Mouse (Mus musculus) gastrocnemius, postnatal 25 days (tissue): ENCODE data around the gene Defa30. TPM values are rescaled to one million over a fixed set of nuclear protein-coding genes. Genes with fewer than 3 reads are reported as not detected.
"Not testable (repeated sequence)": the region's sequence is repeated elsewhere in the genome, so short reads cannot be mapped to it uniquely, and the experiment has no call there.

Experiments
- DNase-seq: peaks from one replicate; pipeline ENCODE4 v3.0.0; 2022
- long read RNA-seq, 2 experiments: library from polyadenylated mRNA; stranded (forward); transcript quantifications; one replicate each; pipeline ENCODE4 v2.0.0; 2021
- total RNA-seq, 2 experiments: library from RNA; stranded (reverse); gene quantifications; 1 replicate in 1 of 2; 2 replicates in 1 of 2; pipeline ENCODE4 v1.2.3; 2021

Gene Defa30
- not detected for total RNA-seq
- long read RNA-seq, experiment 1, result 0 reads
- long read RNA-seq, experiment 2, result 0 reads

GRCm38 (mm10) chr8:21134342-21134741 is at the start of gene Defa30:
TSS of gene Defa30 (plus strand) at chr8:21134642.
- not testable (repeated sequence) for DNase-seq

- no peak for DNase-seq
Observed at GRCm38 (mm10) chr8:21093106-21093505, 41.3 kb upstream of the Defa30 start.

DNA sequence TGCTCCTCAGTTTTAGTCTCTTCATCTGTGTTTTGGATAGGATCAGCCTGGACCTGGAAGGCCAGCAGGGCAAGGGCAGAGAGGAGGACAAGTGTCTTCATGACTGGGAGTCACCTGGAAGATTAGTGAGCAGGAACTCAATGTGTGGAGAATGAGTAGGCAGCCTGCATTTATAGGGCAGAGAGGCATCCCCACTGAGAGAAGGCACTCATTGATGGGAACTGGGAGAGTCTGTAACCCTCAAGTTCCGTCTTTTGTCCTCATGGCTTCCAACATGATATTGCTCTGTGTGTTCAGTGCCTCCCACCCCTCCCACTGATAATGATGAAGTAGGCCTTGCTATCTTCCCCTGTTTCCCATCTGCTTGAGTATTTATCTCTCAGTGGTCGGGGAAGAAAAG is 38.5 kb upstream of the Defa30 start, which contains the start of gene Gm14851:
TSS of gene Gm14851 (minus strand) at position 101 of the 400 bp plus-strand sequence.
- not testable (repeated sequence) for DNase-seq

GRCm38 (mm10) chr8:21161977-21162376 is 27.5 kb downstream of the Defa30 start, which contains the start of gene Defa22:
TSS of gene Defa22 (plus strand) at chr8:21162277.
- DNase-seq, result not testable (repeated sequence)

Other genes with a start within 250 kb of the Defa30 start
- gene Defb33, start 242.0 kb upstream of the Defa30 start, total RNA-seq, result not detected
- not detected for gene Gm15056, start 232.0 kb upstream of the Defa30 start, total RNA-seq
- not detected for gene Gm6040, start 212.6 kb upstream of the Defa30 start, total RNA-seq
- not detected for gene AY761185, start 189.9 kb upstream of the Defa30 start, total RNA-seq
- not detected for gene Defa21, start 109.1 kb upstream of the Defa30 start, total RNA-seq
- not detected for gene Defa23, start 79.6 kb upstream of the Defa30 start, total RNA-seq
- gene Defa35, start 69.6 kb upstream of the Defa30 start, total RNA-seq, result not detected
- not detected for gene Defa25, start 50.2 kb upstream of the Defa30 start, total RNA-seq
- gene Gm14851, start 38.6 kb upstream of the Defa30 start, total RNA-seq, result not detected
- gene Defa22, start 27.6 kb downstream of the Defa30 start, total RNA-seq, result not detected
- not detected for gene Defa31, start 57.0 kb downstream of the Defa30 start, total RNA-seq
- not detected for gene Gm15293, start 66.9 kb downstream of the Defa30 start, total RNA-seq
- gene Gm15292, start 115.1 kb downstream of the Defa30 start, total RNA-seq, result not detected
- not detected for gene Defa27, start 180.9 kb downstream of the Defa30 start, total RNA-seq
- gene Defa29, start 192.4 kb downstream of the Defa30 start, total RNA-seq, result not detected
- not detected for gene Defa2, start 243.9 kb downstream of the Defa30 start, total RNA-seq